Mouse (Mus musculus): Measurements from ENCODE around the gene Elmod3.

Elmod3 gene

GRCm38 (mm10) chr6:72615151-72615550 is 16.9 kb upstream of the Elmod3 start:
- no peak for DNase-seq (ENCODE audit: low read depth, low spot score)

GRCm38 (mm10) chr6:72610261-72610660 is 12.0 kb upstream of the Elmod3 start:
- no peak for DNase-seq (ENCODE audit: low read depth, low spot score)

GRCm38 (mm10) chr6:72608662-72609184 is 10.5 kb upstream of the Elmod3 start:
- DNase-seq (ENCODE audit: low read depth, low spot score) = no peak

- DNase-seq (ENCODE audit: low read depth, low spot score) = no peak
These were observed 9.5 kb upstream of the Elmod3 start for GRCm38 (mm10) chr6:72607676-72608075.

- DNase-seq (ENCODE audit: low read depth, low spot score) = no peak
These were observed 8.8 kb upstream of the Elmod3 start for GRCm38 (mm10) chr6:72607060-72607459.

GRCm38 (mm10) chr6:72604066-72604465 is 5.9 kb upstream of the Elmod3 start:
- DNase-seq (ENCODE audit: low read depth, low spot score) = no peak

- peak; percentile 53 for DNase-seq (ENCODE audit: low read depth, low spot score)
These were observed 3.5 kb upstream of the Elmod3 start for GRCm38 (mm10) chr6:72601732-72602131.

- no peak for DNase-seq (ENCODE audit: low read depth, low spot score)
These were observed 2.6 kb upstream of the Elmod3 start for GRCm38 (mm10) chr6:72600771-72601170.

- DNase-seq (ENCODE audit: low read depth, low spot score) = no peak
These were observed 2.0 kb upstream of the Elmod3 start for GRCm38 (mm10) chr6:72600216-72600615.

- DNase-seq (ENCODE audit: low read depth, low spot score) = no peak
These were observed 761 bp upstream of the Elmod3 start for GRCm38 (mm10) chr6:72598791-72599557.

GRCm38 (mm10) chr6:72597083-72597874 is 934 bp downstream of the Elmod3 start:
- no peak for DNase-seq (ENCODE audit: low read depth, low spot score)

- DNase-seq (ENCODE audit: low read depth, low spot score) = no peak
These were observed 4.3 kb downstream of the Elmod3 start for GRCm38 (mm10) chr6:72593914-72594313.

- DNase-seq (ENCODE audit: low read depth, low spot score) = no peak
These were observed 5.0 kb downstream of the Elmod3 start for GRCm38 (mm10) chr6:72593011-72593803.

GRCm38 (mm10) chr6:72590111-72590510 is 8.1 kb downstream of the Elmod3 start:
- DNase-seq (ENCODE audit: low read depth, low spot score) = no peak

- DNase-seq (ENCODE audit: low read depth, low spot score) = no peak
These were observed 9.9 kb downstream of the Elmod3 start for GRCm38 (mm10) chr6:72588307-72588706.

- DNase-seq (ENCODE audit: low read depth, low spot score) = no peak
These were observed 11.5 kb downstream of the Elmod3 start for GRCm38 (mm10) chr6:72586701-72587100.

GRCm38 (mm10) chr6:72584154-72584553 is 14.1 kb downstream of the Elmod3 start:
- no peak for DNase-seq (ENCODE audit: low read depth, low spot score)

- no peak for DNase-seq (ENCODE audit: low read depth, low spot score)
These were observed 14.9 kb downstream of the Elmod3 start for GRCm38 (mm10) chr6:72583211-72583839.

GRCm38 (mm10) chr6:72581625-72582382 is 16.4 kb downstream of the Elmod3 start:
- no peak for DNase-seq (ENCODE audit: low read depth, low spot score)

GRCm38 (mm10) chr6:72576041-72576440 is 22.2 kb downstream of the Elmod3 start:
- no peak for DNase-seq (ENCODE audit: low read depth, low spot score)

GRCm38 (mm10) chr6:72571826-72572225 is 26.4 kb downstream of the Elmod3 start:
- no peak for DNase-seq (ENCODE audit: low read depth, low spot score)
